Mouse (Mus musculus) intestine, postnatal 0 days (tissue): Measurements from ENCODE around the gene Prom1. TPM values are rescaled to one million over a fixed set of nuclear protein-coding genes. Genes with fewer than 3 reads are reported as not detected.

Source experiments
- ATAC-seq: fragments of 200-750 bp; cut with Nextera tagmentation; 2 replicates; pipeline ENCODE4 v1.8.0; 2017; ENCODE audit warnings: mild to moderate bottlenecking, moderate TSS enrichment, moderate library complexity
- H3K27ac ChIP-seq: fragments of 300-500 bp; sonication (generic); 2 replicates; pipeline ENCODE4 v1.5.1; 2014; ENCODE audit warnings: mild to moderate bottlenecking, low read depth, low read length, moderate library complexity
- H3K27me3 ChIP-seq: fragments of 300-500 bp; sonication (generic); replicated peaks from 2 replicates; pipeline ENCODE4 v1.6.1; 2014; ENCODE audit warnings: low read length, mixed read lengths; ENCODE audit not compliant: control insufficient read depth, insufficient read depth
- H3K36me3 ChIP-seq: fragments of 300-500 bp; sonication (generic); 2 replicates; pipeline ENCODE4 v1.6.1; 2014; ENCODE audit warnings: mild to moderate bottlenecking, moderate library complexity; ENCODE audit not compliant: control insufficient read depth, insufficient read depth
- H3K4me1 ChIP-seq: fragments of 300-500 bp; sonication (generic); replicated peaks from 2 replicates; pipeline ENCODE4 v1.6.1; 2014; ENCODE audit warnings: antibody characterized with exemption, low read length, mixed read lengths; ENCODE audit not compliant: control insufficient read depth, insufficient read depth
- H3K4me2 ChIP-seq: fragments of 300-500 bp; sonication (generic); replicated peaks from 2 replicates; pipeline ENCODE4 v1.6.1; 2014; ENCODE audit warnings: low read depth, mild to moderate bottlenecking, moderate library complexity
- H3K4me3 ChIP-seq: fragments of 300-500 bp; sonication (generic); 2 replicates; pipeline ENCODE4 v1.5.1; 2014; ENCODE audit warnings: low read depth, low read length
- H3K9ac ChIP-seq: fragments of 300-500 bp; sonication (generic); 2 replicates; pipeline ENCODE4 v1.6.1; 2014; ENCODE audit warnings: mild to moderate bottlenecking, low read depth, low read length
- H3K9me3 ChIP-seq: fragments of 300-500 bp; sonication (generic); 2 replicates; pipeline ENCODE4 v1.6.1; 2016; ENCODE audit warnings: mixed run types; ENCODE audit not compliant: control insufficient read depth
- CTCF ChIP-seq: sonication (generic); IDR thresholded peaks from 2 replicates; pipeline ENCODE4 v1.5.1; 2016; ENCODE audit warnings: low read depth, mild to moderate bottlenecking, control low read depth, antibody characterized with exemption, moderate library complexity
- WGBS: fragments of 180-500 bp; shearing (Covaris S2); extraction: QIAGEN DNeasy Blood & Tissue Kit; methylation state at CpG from one replicate; pipeline ENCODE4 v1.1.7; 2014; 5-methylcytosine and 5-hydroxymethylcytosine counted together
- polyA plus RNA-seq: library from polyadenylated mRNA; unstranded; fragments of >200 nt; fragmentation: Nextera tagmentation; extraction: Ambion mirVana; gene quantifications from 2 replicates; pipeline ENCODE4 v1.2.1, GENCODE M21; 2015

Gene Prom1
- polyA plus RNA-seq, 1 experiment from 2014 or later: 14.0 TPM

DNA sequence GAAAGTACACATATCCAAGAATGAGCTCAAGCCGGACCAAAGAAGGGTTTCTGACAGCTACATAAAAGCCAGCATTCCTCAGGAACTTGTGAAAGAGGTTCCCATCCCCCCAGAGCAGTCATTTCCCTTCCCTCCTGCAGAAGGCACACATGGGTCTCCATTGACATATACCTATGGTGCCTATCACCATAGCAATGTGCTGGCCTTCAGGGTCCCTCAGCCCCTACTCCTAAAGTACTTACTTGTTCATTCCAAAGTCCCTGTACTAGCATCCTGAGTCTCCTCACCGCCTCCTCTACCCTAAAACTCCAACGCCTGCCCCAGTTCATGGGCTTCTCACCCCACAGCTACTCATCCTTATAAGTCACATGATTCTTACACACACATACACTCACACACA is 60.8 kb downstream of the Prom1 start:
- Histone ChIP-seq H3K4me3 (no peak overlapping the region), H3K27me3 (no peaks in the 10 kb centered on the region), H3K27ac (no peak overlapping the region), H3K9me3 (no peaks in the 10 kb centered on the region), H3K9ac (no peak overlapping the region), H3K4me1 (no peaks in the 10 kb centered on the region), H3K4me2 (no peak overlapping the region), H3K36me3 (0 out of 2 replicates have a peak, but pooled peaks cover 4% of the 10 kb centered on the region)
- ATAC-seq: no peak
- TF ChIP-seq CTCF: no peak
- whole genome bisulfite sequencing: 94% methylated on average over 3 of the region's 3 CpGs

DNA sequence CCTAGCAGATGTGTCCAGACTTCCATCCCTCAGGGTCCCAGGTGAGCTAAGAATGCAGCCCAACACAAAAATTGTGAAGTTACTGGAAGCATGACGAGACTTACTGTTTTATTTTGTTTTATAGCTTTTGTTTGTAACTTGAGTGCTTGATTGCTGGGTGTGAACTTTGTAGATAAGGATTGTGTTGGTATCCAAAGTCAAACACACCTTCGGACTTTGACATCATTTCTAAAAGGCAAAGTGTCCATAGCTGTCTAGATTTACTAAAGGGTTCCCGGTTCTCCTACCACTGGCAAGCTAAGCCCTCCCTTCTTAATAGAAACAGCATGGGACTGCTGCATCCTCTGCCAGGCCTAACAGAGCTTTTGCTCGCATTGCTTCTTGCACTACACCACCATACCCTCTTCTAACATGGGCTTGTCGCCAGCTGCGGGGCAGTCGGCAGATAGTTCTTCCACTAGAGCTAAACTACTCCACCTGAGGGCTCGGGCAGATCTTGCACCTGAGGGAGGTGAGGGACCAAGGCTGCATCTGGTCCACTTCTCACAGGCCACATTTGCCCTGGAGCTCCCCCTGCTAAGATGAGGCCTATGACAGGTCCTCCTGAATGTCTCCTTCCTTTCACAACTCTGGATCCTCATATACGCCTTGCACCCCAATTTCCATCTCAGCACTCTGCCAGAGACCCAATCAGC is 103.4 kb downstream of the Prom1 start:
- peak; percentile 84 for ATAC-seq
- Histone ChIP-seq H3K36me3 (no peaks in the 10 kb centered on the region), H3K4me2 (peak overlapping the region; percentile 43), H3K27ac (peak overlapping the region; percentile 66), H3K4me3 (no peak overlapping the region), H3K27me3 (no peaks in the 10 kb centered on the region), H3K9me3 (no peaks in the 10 kb centered on the region), H3K9ac (no peak overlapping the region), H3K4me1 (0 out of 2 replicates have a peak, but pooled peaks cover 8% of the 10 kb centered on the region)
- 0 out of 2 replicates have a peak, but pooled peaks have one; percentile 16 for TF ChIP-seq CTCF
- 51% methylated on average over 9 of the region's 9 CpGs for WGBS

DNA sequence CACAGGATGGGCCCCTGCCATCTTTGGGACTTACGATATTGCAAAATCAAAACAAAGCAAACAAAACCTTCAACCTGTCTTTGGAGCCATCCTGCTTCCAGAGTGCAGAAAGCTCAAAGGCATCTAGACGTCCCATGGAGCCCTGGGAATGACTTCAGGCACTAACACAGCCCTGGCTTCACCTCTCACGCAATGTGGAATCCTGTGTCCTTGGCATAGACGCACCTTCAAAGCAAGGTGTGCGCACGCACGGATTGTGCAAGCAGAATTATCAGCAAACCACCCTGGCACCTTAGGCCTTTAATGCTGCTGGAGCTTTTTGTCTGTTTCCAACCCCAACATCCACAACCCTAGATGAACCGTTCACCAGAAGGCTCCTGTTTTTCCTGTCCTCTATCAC is 104.2 kb downstream of the Prom1 start:
- peak; percentile 47 for ATAC-seq
- Histone ChIP-seq H3K9ac (no peak overlapping the region), H3K4me1 (0 out of 2 replicates have a peak, but pooled peaks cover 8% of the 10 kb centered on the region), H3K27ac (peak overlapping the region; percentile 66), H3K4me3 (no peak overlapping the region), H3K36me3 (no peaks in the 10 kb centered on the region), H3K27me3 (no peaks in the 10 kb centered on the region), H3K9me3 (no peaks in the 10 kb centered on the region), H3K4me2 (peak overlapping the region; percentile 43)
- WGBS: 48% methylated on average over 8 of the region's 8 CpGs
- no peak for TF ChIP-seq CTCF

DNA sequence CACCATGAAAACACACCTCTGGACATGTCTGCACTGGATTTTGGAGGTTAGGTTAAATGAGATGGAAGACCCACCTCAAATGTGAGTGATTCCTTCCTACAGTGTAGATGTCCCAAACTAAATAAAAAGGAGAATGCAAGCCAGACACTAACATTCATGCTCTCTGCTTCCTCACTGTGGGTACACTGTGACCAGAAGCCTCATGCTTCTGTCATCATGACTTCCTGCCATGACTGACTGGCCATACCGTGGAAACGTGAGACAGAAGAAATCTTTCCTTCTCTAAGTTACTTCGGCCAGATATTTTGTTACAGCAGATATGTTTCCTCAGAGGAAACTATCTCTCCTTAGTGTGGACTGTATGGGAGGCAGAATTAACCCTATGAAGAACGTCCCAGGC is 105.7 kb downstream of the Prom1 start:
- TF ChIP-seq CTCF: no peak
- no peak overlapping the region for H3K9ac ChIP-seq
- no peak overlapping the region for H3K4me3 ChIP-seq
- H3K9me3 ChIP-seq: no peaks in the 10 kb centered on the region
- no peak overlapping the region for H3K27ac ChIP-seq
- 82% methylated on average over 4 of the region's 4 CpGs for WGBS
- no peaks in the 10 kb centered on the region for H3K36me3 ChIP-seq
- H3K4me2 ChIP-seq: no peak overlapping the region
- H3K4me1 ChIP-seq: 0 out of 2 replicates have a peak, but pooled peaks cover 8% of the 10 kb centered on the region
- no peaks in the 10 kb centered on the region for H3K27me3 ChIP-seq
- no peak for ATAC-seq

DNA sequence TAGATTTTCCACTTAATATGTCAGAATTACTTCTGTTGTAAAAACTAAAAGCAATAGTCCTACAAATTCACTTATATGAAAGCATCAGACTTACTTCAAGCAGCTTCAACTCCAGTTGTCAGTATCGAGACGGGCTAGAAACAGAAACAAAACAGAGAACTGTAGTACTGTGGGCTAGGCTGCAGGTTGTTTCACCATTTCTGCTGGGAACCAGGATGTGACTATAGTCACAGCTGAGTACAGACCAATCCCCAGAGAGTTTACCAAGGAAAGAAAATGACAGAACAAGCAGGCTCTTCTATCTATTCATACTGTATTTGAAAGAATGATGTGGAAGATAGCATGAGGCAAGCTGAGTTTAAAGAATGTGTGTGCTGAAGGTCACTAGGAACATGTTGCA is 106.9 kb downstream of the Prom1 start:
- Histone ChIP-seq H3K27ac (no peak overlapping the region), H3K9me3 (no peaks in the 10 kb centered on the region), H3K4me1 (0 out of 2 replicates have a peak, but pooled peaks cover 8% of the 10 kb centered on the region), H3K36me3 (no peaks in the 10 kb centered on the region), H3K27me3 (no peaks in the 10 kb centered on the region), H3K4me3 (no peak overlapping the region), H3K4me2 (no peak overlapping the region), H3K9ac (no peak overlapping the region)
- TF ChIP-seq CTCF: no peak
- 86% methylated on average over 2 of the region's 2 CpGs for WGBS
- no peak for ATAC-seq

DNA sequence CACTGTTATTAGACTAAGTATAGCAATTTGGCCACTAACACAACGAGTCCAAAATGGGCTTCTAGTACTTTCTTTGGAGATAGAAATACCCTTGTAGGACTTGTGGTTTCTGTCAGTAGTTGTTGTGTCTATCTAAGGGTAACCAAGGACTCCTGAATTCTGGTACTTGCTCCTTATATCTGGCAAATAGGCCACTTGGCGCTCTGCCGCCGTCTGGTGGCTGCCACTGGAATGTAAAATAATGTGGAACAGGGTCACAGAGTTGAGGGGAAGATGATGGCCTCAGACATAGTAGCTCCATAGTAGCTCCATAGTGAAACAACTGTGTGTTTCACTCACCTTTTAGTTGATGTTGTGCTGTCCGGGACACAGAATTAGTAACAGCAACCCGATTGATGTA is 111.5 kb downstream of the Prom1 start:
- H3K27me3 ChIP-seq: no peaks in the 10 kb centered on the region
- H3K36me3 ChIP-seq: no peaks in the 10 kb centered on the region
- H3K27ac ChIP-seq: no peak overlapping the region
- TF ChIP-seq CTCF: peak; percentile 94
- H3K4me1 ChIP-seq: no peaks in the 10 kb centered on the region
- H3K9me3 ChIP-seq: no peaks in the 10 kb centered on the region
- ATAC-seq: no peak
- no peak overlapping the region for H3K9ac ChIP-seq
- no peak overlapping the region for H3K4me2 ChIP-seq
- H3K4me3 ChIP-seq: no peak overlapping the region
- 54% methylated on average over 6 of the region's 6 CpGs for WGBS
